Mouse (Mus musculus) monocyte, adult 2 months (primary cell): ENCODE data around the gene 2300002M23Rik.

Experiments
- DNase-seq, 2 experiments: peaks; one replicate each; pipeline ENCODE4 v3.0.0; 2022; ENCODE audit warnings: low spot score in 2 of 2, low read depth in 1 of 2

2300002M23Rik gene

GRCm38 (mm10) chr17:35567150-35567549 lies at the start of gene 2300002M23Rik:
TSS of gene 2300002M23Rik (plus strand) at chr17:35567450.
- DNase-seq = no peak

- no peak for DNase-seq
These were observed 49.7 kb upstream of the 2300002M23Rik start for GRCm38 (mm10) chr17:35517526-35517925.

- DNase-seq = no peak
These were observed 42.9 kb upstream of the 2300002M23Rik start for GRCm38 (mm10) chr17:35524354-35524753.

GRCm38 (mm10) chr17:35526644-35527043 lies 40.6 kb upstream of the 2300002M23Rik start:
- DNase-seq = no peak

DNA sequence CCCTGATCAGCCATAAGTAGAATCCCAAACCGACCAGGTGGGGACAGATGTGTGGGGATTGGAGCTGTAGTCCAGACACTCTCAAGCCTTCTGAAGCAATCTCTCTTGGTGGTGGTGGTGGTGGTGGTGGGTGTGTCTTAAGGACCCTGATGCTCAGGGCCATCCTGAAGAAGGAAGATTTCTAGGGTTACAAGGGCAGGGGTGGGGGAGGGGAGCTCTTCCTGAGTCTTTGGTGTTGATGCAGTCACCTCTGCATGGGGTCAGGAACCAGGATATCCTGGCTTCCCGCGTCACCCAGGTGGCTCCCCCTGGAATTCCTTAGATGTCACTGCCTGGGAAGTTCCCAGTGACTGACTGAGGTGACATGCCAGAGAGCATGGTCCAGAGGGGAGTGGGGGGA lies 34.9 kb upstream of the 2300002M23Rik start:
- DNase-seq = no peak

DNA sequence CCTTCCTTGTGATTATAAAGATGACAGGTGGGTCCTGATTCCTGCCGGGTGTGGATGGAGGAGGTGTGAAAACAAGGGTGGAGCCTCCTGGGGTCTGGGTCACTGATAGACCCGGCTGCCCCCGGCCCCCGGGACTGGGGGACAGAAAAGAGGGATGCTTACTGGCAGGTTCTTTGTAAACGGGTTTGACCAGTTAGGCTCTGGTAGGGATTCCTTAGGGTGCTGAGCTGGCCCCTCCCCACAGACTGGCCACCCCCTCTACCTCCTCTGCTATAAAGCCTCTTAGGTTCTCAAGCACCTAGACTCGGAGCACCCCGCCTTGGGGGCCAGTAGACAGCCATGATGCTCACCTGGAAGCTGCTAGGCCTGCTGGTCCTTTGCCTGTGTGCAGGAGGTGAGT lies 34.3 kb upstream of the 2300002M23Rik start, which contains the start of gene Psors1c2:
Gene Psors1c2 (plus strand): TSS at position 301 of the 400 bp plus-strand sequence.
- no peak for DNase-seq

- no peak for DNase-seq
These were observed 32.9 kb upstream of the 2300002M23Rik start for GRCm38 (mm10) chr17:35534343-35534742.

DNA sequence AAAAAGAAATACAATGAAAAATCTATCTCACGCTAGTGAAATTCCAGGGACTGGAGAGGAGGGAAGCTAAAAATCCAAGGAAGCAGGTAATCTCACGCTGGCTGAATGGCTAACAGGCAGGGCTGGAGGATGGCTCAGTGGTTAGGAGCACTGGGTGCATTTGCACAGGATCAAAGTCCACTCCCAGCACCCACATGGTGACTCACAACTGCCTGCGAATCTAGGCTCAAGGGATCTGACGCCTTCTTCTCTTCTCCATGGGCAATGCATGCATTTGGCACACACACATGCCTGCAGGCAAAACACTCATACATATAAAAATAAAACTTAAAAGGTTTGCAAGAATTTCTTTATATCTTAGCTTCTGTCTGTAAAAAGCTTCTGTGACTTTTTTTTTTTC lies 29.8 kb upstream of the 2300002M23Rik start:
- no peak for DNase-seq

DNA sequence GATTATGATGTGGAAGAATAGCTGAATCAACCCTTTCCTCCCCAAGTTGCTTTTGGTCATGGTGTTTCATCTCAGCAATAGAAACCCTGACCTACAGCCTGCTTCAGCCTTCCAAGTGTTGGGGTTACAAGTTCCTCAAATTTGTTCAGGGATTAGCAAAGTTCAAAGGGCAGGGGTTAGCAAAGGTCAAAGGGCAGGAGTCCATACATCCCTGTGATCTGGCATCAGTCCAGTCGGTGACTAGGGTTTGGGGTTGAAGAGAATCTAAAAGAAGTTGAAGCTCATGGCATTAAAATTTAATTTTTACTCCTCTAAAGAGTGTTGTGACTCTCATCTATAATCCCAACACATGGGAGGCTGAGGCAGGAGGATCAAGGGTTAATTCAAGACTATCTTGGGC lies 28.8 kb upstream of the 2300002M23Rik start:
- no peak for DNase-seq

DNA sequence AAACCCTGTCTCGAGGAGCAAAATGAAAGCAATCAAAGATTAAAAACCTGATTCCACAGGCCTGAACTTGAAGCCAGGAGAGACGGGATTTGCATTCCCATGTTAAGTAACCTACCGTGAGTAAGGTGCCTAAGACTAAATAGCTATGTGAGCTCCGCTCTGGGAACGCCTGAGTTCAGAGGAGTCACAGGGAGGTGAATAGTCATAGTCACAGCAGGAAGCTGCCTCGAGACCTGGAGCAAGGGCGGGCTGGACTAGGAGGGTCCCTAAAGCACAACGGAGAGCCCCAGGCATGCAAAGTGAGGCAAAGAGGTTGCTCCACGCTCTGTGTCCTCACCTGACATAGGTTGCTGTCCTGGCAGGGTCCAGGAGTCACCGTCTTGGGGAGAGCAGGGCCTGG lies 27.7 kb upstream of the 2300002M23Rik start:
- no peak for DNase-seq

- DNase-seq = no peak
These were observed 24.4 kb upstream of the 2300002M23Rik start for GRCm38 (mm10) chr17:35542761-35543411.

DNA sequence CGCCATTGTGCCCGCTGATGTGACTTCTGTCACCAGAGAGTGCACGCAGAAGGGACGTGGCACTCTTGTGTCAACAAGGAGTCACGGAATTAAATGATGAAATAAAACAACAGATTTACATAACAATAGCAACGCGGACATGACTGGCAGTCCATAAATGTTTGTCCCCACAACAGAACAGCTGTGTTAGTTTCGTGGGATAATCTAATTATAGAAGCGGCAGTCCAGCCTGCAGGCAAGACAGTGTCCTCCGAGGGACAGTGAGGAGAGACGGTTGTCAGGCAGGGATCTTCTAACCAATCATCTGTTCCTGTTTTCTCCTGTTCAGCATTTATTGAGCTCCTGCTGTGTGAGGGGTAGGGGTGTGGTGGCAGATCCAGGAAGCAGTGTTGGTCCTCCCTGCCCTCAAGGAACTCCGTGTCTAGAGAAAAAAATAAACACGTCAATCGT lies 23.8 kb upstream of the 2300002M23Rik start:
- DNase-seq = no peak

DNA sequence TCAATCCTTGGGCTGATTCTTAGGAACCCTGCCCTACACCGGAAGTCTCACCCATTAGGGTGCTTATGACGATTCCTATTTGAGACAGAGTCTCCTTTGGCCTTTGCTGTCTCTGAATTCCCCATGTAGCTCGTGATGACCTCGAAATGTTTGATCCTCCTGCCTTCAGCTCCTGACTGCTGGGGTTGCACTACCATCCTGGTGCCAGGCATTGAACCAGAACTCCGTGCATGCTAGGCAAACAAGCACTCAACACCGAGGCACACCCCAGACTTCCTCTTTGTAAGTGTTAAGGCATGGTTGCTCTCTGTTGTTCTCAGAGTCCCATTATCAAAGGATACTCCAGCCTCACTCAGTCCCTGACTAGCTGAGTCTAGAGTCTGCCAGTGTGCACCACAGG lies 23.2 kb upstream of the 2300002M23Rik start:
- DNase-seq = no peak

- DNase-seq = peak in 1 of 2 experiments; percentile 24
These were observed 22.6 kb upstream of the 2300002M23Rik start for GRCm38 (mm10) chr17:35544680-35545079.

- DNase-seq = no peak
These were observed 19.8 kb upstream of the 2300002M23Rik start for GRCm38 (mm10) chr17:35547465-35547864.

DNA sequence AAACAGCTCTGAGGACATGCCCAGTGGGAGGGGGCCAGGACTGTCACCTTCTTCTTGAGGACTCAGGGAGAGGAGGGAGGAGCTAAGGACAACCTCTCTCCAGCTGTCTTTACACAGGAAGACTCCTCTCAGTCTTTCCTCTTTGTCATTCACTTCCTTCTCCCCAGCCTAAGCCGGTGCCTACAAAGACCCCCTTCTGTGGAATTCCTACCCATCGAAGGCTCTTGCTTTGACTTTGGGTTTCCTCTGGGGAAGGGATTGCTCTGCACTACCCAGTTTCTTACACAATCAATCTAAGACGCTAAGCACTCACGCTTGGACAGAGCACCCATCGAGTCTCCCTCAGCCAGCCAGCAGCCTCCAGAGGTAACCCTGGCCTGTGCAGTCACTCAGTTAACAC lies 18.6 kb upstream of the 2300002M23Rik start:
- DNase-seq = no peak

DNA sequence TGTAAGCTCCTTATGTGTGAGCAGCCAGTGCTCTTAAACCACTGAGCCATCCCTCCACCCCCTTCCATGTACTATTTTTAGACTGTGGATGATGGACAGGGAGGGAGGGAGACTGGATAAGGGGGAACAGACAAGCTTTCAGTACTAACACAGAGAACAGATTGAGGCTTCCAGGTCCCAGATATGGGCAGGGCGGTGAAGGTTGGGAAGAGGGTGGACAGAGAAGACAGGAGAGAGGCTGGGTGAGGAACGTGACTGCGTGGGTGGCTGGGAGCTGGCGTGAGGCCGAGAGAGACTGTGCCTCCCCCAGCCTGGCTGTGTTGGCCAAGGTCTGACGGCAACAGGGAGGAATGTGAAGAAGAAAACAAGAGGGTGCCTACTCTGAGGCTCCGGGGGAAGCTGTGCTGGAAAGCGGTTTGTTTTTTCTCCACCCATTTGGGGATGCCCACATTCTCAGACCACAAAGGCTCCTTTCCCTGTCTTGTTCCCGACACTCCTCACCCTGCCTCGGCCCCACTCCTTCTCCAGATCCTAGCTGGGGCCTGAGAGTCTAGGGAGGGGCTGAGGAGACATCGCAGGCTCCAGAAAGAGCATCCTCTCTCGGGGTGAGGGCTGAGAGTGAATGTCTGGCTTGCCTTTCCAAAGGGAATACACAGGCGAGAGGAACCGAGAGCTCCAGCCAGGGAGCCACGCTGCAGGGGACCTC lies 17.7 kb upstream of the 2300002M23Rik start:
- DNase-seq = no peak

DNA sequence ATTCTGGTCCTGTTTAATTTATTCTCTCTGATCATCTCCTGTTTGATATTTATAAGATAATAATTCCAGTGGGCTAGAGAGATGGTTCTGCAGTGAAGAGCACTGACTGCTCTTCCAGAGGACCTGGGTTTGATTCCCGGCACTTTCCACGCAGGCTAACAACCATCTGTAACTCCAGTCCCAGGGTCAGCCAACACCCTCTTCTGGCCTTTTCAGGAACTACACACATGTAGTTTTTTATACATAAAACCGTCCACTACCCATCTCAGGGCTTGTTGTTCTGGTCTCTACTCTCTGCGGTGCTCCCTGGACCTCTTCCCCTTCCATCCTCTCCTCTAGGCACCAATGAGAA lies 17.1 kb upstream of the 2300002M23Rik start:
- no peak for DNase-seq

DNA sequence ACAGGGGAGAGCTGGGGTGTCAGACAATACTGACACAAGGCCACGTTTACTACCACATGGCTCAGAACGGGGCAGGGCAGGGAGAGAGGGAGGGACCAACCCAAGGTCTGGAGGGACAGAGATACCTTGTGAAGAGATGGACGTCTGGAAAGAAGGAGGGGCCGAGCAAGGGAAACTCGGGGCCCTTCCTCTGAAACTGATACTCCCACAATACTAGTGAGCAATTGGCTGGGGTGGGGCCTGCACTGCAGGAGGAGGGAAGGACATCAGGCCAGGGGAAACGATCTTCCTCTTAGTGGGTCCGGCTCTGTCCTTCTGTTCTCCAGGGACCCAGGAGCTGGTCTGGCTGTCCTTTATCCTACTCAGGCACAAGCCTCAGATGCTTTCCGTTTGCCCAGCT lies 16.4 kb upstream of the 2300002M23Rik start:
- no peak for DNase-seq

DNA sequence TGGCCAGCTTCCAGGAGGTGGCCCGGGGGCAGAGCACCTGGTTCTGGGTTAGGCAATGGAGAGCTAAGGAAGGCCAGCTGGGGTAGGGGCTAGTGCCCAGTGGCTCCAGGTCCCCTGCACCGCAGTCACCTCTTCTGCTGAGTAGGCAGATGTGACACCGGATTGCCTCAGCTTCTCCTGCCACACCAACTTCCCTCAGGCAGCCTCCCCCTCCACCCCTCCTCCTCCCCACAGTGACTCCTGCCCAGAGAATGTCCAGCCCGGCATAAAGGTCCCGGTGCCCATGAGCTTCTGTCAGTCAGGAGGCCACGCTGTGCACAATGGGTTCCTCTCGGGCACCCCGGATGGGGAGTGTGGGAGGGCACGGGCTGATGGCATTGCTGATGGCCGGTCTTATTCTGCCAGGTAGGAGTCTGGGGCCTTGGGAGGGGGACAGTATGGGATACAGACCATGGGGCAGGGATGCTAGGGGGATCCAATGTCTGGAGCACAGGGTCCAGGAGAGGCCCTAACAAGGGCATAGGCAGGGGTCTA lies 15.3 kb upstream of the 2300002M23Rik start, which contains the start of gene Cdsn:
Gene Cdsn (plus strand): TSS at position 248 of the 534 bp plus-strand sequence.
- no peak for DNase-seq

DNA sequence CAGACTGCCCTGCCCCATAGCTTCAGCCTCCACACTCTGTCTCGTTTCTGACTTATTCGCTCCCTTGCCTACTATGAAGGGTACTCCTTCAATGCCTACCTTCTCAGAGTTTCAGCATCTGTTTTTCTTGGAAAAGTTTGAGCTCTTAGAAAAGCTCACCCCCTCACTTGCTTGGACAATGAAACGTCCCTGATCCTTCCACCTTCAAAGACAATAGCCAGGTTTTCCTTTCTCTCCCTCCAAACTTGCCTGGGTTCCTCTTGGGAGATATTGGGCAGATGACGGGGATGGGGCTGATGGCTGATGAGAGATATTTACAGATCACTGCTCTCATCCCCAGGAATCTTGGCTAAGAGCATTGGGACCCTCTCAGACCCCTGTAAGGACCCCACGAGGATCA lies 12.9 kb upstream of the 2300002M23Rik start:
- DNase-seq = no peak

- no peak for DNase-seq
These were observed 12.4 kb upstream of the 2300002M23Rik start for GRCm38 (mm10) chr17:35554761-35555397.
